Mouse (Mus musculus) olfactory bulb, adult 2 months (tissue): ENCODE results near the gene Fam3c. TPM values are rescaled to one million over a fixed set of nuclear protein-coding genes. Genes with fewer than 3 reads are reported as not detected.
"Not testable (repeated sequence)": the region's sequence is repeated elsewhere in the genome, so short reads cannot be mapped to it uniquely, and the experiment has no call there.

Experiments
- H3K27ac ChIP-seq: fragments of 200-500 bp; 2 replicates; pipeline ENCODE4 v1.5.1; 2012; ENCODE audit warnings: low read depth, low read length; ENCODE audit not compliant: insufficient read depth
- H3K4me1 ChIP-seq: fragments of 200-500 bp; 2 replicates; pipeline ENCODE4 v1.6.1; 2012; ENCODE audit warnings: low read length; ENCODE audit not compliant: control insufficient read depth, insufficient read depth
- H3K4me3 ChIP-seq: fragments of 200-500 bp; 2 replicates; pipeline ENCODE4 v1.5.1; 2012; ENCODE audit warnings: mild to moderate bottlenecking, low read depth, low read length, moderate library complexity; ENCODE audit not compliant: insufficient read depth
- CTCF ChIP-seq: fragments of 200-500 bp; IDR thresholded peaks from 2 replicates; pipeline ENCODE4 v1.5.1; 2012; ENCODE audit warnings: low read depth, mild to moderate bottlenecking, low read length, moderate library complexity; ENCODE audit not compliant: insufficient read depth
- POLR2A ChIP-seq: fragments of 200-500 bp; IDR thresholded peaks from 2 replicates; pipeline ENCODE4 v1.6.1; 2012; ENCODE audit warnings: mild to moderate bottlenecking, low read depth, low read length, moderate library complexity; ENCODE audit not compliant: insufficient read depth
- WGBS: fragments of 180-500 bp; shearing (Covaris S2); methylation state at CpG from one replicate; pipeline ENCODE4 v1.1.7; 2018; 5-methylcytosine and 5-hydroxymethylcytosine counted together
- polyA plus RNA-seq: library from polyadenylated mRNA; stranded (reverse); fragments of >200 nt; gene quantifications from 2 replicates; pipeline ENCODE4 v1.2.4, GENCODE M21; 2012; ENCODE audit warnings: low replicate concordance; ENCODE audit not compliant: missing spikeins, insufficient read depth, insufficient read length

The Fam3c gene
- polyA plus RNA-seq, 1 experiment = not detected

DNA sequence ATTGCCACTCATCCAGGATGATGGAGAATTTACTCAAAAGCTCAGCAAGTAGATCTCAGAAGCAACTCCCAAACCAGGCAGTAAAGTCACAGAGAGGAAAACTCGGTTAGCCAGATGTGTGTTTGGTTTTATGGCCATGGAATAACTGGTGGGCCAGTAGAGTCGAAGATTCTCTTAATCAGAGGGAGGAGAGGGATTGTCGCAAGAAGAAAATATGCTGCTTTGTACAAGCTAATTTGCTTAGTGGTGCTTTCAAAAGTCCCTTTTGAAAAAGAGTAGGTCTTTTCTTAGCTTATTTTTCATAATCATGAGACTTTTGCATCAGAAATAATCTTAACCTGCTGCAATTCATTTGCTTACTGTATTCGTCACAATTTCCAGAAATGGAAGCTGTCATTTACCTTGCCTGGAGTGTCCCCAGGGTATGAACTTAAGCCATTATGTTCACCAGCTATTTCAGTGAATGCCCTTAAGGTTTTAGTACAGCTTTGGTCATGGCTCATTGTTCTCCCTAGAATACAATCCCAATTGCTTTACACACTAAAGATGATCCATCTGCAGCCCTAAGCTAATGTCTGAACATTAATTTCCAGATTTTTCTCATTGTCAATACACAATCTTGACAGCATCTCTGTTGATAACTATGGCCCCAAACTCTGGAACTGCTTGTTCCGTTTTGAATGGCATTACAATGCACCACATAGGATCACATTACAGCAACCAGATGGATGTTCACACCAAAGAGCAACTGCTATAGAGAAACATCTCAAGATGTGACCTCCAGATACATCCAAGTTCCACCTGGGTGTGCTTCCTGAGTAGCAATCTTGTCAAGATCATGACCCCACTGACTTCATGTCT is 88.0 kb downstream of the Fam3c start:
- Histone ChIP-seq H3K27ac (no peak overlapping the region), H3K4me1 (no peaks in the 10 kb centered on the region), H3K4me3 (no peak overlapping the region)
- 85% methylated on average over 5 of the region's 5 CpGs for WGBS
- TF ChIP-seq CTCF (no peak), POLR2A (no peak)

DNA sequence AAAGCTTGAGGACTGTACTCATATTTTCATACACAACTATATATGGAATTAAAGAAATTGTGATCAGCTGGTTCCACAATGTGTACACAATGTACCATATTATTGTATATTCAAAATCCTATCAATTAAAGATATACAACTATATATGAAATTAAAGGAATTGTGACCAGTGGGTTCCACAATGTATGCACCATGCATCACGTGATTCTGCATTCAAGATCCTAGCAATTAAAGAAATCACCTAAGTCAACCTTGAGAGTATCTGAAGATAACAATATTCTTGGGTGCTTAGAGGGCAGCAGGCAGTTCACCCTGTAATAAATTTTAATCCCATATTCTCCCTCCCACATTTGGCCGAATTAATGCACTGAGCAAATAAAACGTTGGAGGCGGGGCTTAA is 90.0 kb downstream of the Fam3c start:
- WGBS = 84% methylated on average over 4 of the region's 4 CpGs

DNA sequence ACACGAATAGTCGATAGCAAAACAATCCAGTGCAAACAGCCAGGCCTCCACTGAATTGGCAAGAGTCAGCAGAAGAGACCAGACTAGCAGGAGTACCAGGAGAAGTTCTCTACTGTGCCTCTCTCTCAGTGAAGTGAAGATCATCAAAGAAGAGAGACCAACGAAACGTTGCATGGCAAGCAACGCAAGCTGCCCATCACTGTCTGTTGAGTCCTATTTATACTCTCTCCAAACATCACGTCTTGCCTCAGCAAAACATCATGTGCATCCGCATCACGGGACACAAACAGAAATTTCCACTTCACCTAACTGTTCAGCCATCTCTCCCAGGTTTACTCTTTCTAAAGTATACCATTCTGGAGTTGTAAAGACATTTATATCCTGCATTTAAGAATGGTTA is 91.9 kb downstream of the Fam3c start:
- 88% methylated on average over 8 of the region's 8 CpGs for WGBS
- H3K27ac ChIP-seq, H3K4me1 ChIP-seq, H3K4me3 ChIP-seq: not testable (repeated sequence)

More for the DNA sequence above, 90.0 kb downstream of the Fam3c start:
- Histone ChIP-seq H3K4me1 (no peaks in the 10 kb centered on the region), H3K4me3 (no peak overlapping the region), H3K27ac (no peak overlapping the region)
- TF ChIP-seq POLR2A (no peak), CTCF (no peak)

DNA sequence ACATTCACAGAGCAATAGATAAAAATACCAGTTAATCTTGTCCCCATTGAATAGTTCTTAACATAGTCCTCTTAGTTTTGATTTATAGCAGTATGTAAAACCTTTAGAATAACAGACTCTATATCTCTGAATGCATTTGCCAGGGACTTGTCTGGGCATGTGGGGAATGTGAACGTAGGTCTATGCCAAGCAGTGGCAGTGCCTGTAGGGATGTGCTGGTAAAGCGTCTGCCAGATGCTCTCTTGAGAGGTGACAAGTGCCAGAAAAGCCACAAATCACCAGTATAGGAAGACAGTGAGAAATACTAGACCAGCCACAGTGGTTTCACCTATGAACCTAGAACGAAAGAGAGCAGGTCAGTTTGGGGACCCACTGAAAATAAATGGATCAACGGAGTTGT is 93.5 kb downstream of the Fam3c start:
- Histone ChIP-seq H3K27ac (no peak overlapping the region), H3K4me1 (no peaks in the 10 kb centered on the region), H3K4me3 (no peak overlapping the region)
- 83% methylated on average over 4 of the region's 4 CpGs for WGBS
- TF ChIP-seq CTCF (no peak), POLR2A (no peak)

DNA sequence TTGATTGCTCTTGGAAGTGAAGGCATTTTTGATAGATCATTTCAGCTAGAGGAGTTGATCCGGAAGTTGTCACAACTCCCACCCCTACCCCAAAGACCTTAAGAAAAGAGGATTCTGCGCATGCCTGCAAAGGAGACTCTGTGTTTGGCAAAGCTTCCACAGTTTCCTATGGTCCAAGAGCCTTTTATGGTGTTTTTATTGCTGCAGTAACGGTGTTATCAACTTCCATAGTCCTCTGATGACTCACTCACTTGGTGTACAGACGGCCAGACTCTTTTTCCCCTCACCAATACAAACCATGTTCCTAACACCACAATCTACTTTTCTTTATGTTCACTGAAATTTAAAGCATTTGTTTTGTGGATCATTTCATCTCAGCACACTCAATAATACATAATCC is 97.3 kb downstream of the Fam3c start:
- 90% methylated on average over 4 of the region's 4 CpGs for WGBS
- no peak overlapping the region for H3K27ac ChIP-seq
- no peak for TF ChIP-seq POLR2A
- TF ChIP-seq CTCF = no peak
- no peak overlapping the region for H3K4me3 ChIP-seq
- H3K4me1 ChIP-seq = no peaks in the 10 kb centered on the region

Other genes with a start within 250 kb of the Fam3c start
- not detected in 2 replicates for gene Wnt16, start 68.0 kb downstream of the Fam3c start, polyA plus RNA-seq